ENCODE assay signal across 8 mouse cellular contexts in genomic region chr6:115601322-115601714, GRCm38 (mm10). TPM values are rescaled to one million over a fixed set of nuclear protein-coding genes. Genes with fewer than 3 reads are reported as not detected.
DNase-seq lines count a peak whose midpoint lies in the region; ATAC-seq and TF ChIP-seq lines count a peak whose summit lies in the region.

No protein-coding gene starts in this region.

- WGBS in embryonic facial prominence, embryonic 15.5 days = 62% methylated on average over 4 of the region's 4 CpGs
- 67% methylated on average over 4 of the region's 4 CpGs for WGBS in kidney, postnatal 0 days
- WGBS in neural tube, embryonic 12.5 days = 70% methylated on average over 4 of the region's 4 CpGs

- no peak for ATAC-seq in embryonic facial prominence, embryonic 15.5 days (ENCODE audit: insufficient number of reproducible peaks, low FRiP score, low TSS enrichment, low read depth)
- ATAC-seq in kidney, postnatal 0 days (replicated peaks; ENCODE audit: low FRiP score, low read depth) = no peak
- ATAC-seq in neural tube, embryonic 12.5 days (ENCODE audit: low FRiP score, low read depth) = 0 out of 2 replicates have a peak, but pooled peaks have one; percentile 7

- peak overlapping the region; percentile 72 for H3K4me2 ChIP-seq in embryonic facial prominence, embryonic 15.5 days (replicated peaks)
- peak overlapping the region; percentile 33; the same call in 1 of the 2 replicates for H3K4me2 ChIP-seq in kidney, postnatal 0 days (ENCODE audit: low read length)
- peak overlapping the region; percentile 73 for H3K4me2 ChIP-seq in neural tube, embryonic 12.5 days (replicated peaks)

- TF ChIP-seq CTCF in layer of hippocampus, adult 2 months (conservative IDR thresholded peaks at IDR 0.05) = peak; percentile 43; the same call in 1 of the 2 replicates
- TF ChIP-seq CTCF in kidney, postnatal 0 days (IDR thresholded peaks at IDR 0.05; ENCODE audit: low read depth) = peak; percentile 16; the same call in 1 of the 2 replicates

- H3K4me3 ChIP-seq in layer of hippocampus, adult 2 months = peak overlapping the region; percentile 90
- H3K4me3 ChIP-seq in embryonic facial prominence, embryonic 15.5 days (replicated peaks) = peak overlapping the region; percentile 93
- H3K4me3 ChIP-seq in kidney, postnatal 0 days (replicated peaks; ENCODE audit: low read depth, low read length) = peak overlapping the region; percentile 95; the same call in 1 of the 2 replicates
- peak overlapping the region; percentile 83; the same call in 1 of the 2 replicates for H3K4me3 ChIP-seq in neural tube, embryonic 12.5 days

- H3K27me3 ChIP-seq in embryonic facial prominence, embryonic 15.5 days = no peaks in the 10 kb centered on the region
- H3K27me3 ChIP-seq in kidney, postnatal 0 days (ENCODE audit: insufficient read depth, low read length) = no peaks in the 10 kb centered on the region
- no peaks in the 10 kb centered on the region for H3K27me3 ChIP-seq in neural tube, embryonic 12.5 days (replicated peaks)

- H3K36me3 ChIP-seq in embryonic facial prominence, embryonic 15.5 days = no peaks in the 10 kb centered on the region; the same call in 1 of the 2 replicates
- H3K36me3 ChIP-seq in kidney, postnatal 0 days (ENCODE audit: insufficient read depth, low read length) = no peaks in the 10 kb centered on the region
- 0 out of 2 replicates have a peak, but pooled peaks cover 5% of the 10 kb centered on the region for H3K36me3 ChIP-seq in neural tube, embryonic 12.5 days

- H3K27ac ChIP-seq in layer of hippocampus, adult 2 months = peak overlapping the region; percentile 91; the same call in 1 of the 2 replicates
- H3K27ac ChIP-seq in embryonic facial prominence, embryonic 15.5 days (replicated peaks) = no peak overlapping the region
- H3K27ac ChIP-seq in kidney, postnatal 0 days = no peak overlapping the region
- no peak overlapping the region for H3K27ac ChIP-seq in neural tube, embryonic 12.5 days

- H3K4me1 ChIP-seq in embryonic facial prominence, embryonic 15.5 days = peaks cover 13% of the 10 kb centered on the region
- H3K4me1 ChIP-seq in kidney, postnatal 0 days (replicated peaks; ENCODE audit: insufficient read depth, low read length) = no peaks in the 10 kb centered on the region
- peaks cover 8% of the 10 kb centered on the region for H3K4me1 ChIP-seq in neural tube, embryonic 12.5 days

- no peak for DNase-seq in layer of hippocampus, adult 2 months (ENCODE audit: low spot score in 2 of 2)
- no peak for DNase-seq in layer of hippocampus, adult 18-20 months (ENCODE audit: low spot score in 2 of 2)
- DNase-seq in kidney, postnatal 0 days (ENCODE audit: low spot score) = no peak
- DNase-seq in MN1 (ENCODE audit: low spot score) = no peak
- no peak for DNase-seq in layer of hippocampus, postnatal 36 days
- no peak for DNase-seq in left cerebral cortex, adult 9 months (ENCODE audit: low spot score in 2 of 2)

- H3K9me3 ChIP-seq in embryonic facial prominence, embryonic 15.5 days (replicated peaks) = no peaks in the 10 kb centered on the region
- no peaks in the 10 kb centered on the region for H3K9me3 ChIP-seq in kidney, postnatal 0 days (replicated peaks; ENCODE audit: low read length)
- no peaks in the 10 kb centered on the region for H3K9me3 ChIP-seq in neural tube, embryonic 12.5 days

- no peak overlapping the region for H3K9ac ChIP-seq in embryonic facial prominence, embryonic 15.5 days
- H3K9ac ChIP-seq in kidney, postnatal 0 days (ENCODE audit: low read depth, low read length) = no peak overlapping the region
- H3K9ac ChIP-seq in neural tube, embryonic 12.5 days = no peak overlapping the region

RNA-seq across cellular contexts. Expression of gene Mkrn2, which starts 0.4 kb away (rescaled TPM):
- 10 to 100 TPM; 31.6 to 35.4 TPM for total RNA-seq in layer of hippocampus, adult 2 months (2021)
- 10 to 100 TPM; 33.0 to 41.2 TPM for total RNA-seq in layer of hippocampus, adult 18-20 months (2021)
- 23.6 and 30.2 TPM in 2 replicates for polyA plus RNA-seq in embryonic facial prominence, embryonic 15.5 days (2015; fragmentation: Nextera tagmentation; extraction: Ambion mirVana)
- polyA plus RNA-seq in kidney, postnatal 0 days (2015; fragmentation: Nextera tagmentation; extraction: Ambion mirVana) = 27.4 and 28.2 TPM in 2 replicates
- 24.9 and 32.8 TPM in 2 replicates for polyA plus RNA-seq in neural tube, embryonic 12.5 days (2016; fragmentation: Nextera tagmentation; extraction: Ambion mirVana)
- total RNA-seq in layer of hippocampus, postnatal 36 days (2021) = 10 to 100 TPM; 32.8 to 34.0 TPM

RNA-seq across cellular contexts. Expression of gene Mkrn2os, which starts 8.9 kb away (rescaled TPM):
- total RNA-seq in layer of hippocampus, adult 2 months (2021) = not detected
- total RNA-seq in layer of hippocampus, adult 18-20 months (2021) = not detected
- polyA plus RNA-seq in embryonic facial prominence, embryonic 15.5 days (2015; fragmentation: Nextera tagmentation; extraction: Ambion mirVana) = 1.2 and 3.1 TPM in 2 replicates
- 7.6 and 8.3 TPM in 2 replicates for polyA plus RNA-seq in kidney, postnatal 0 days (2015; fragmentation: Nextera tagmentation; extraction: Ambion mirVana)
- polyA plus RNA-seq in neural tube, embryonic 12.5 days (2016; fragmentation: Nextera tagmentation; extraction: Ambion mirVana) = 0.23 and 0.34 TPM in 2 replicates
- total RNA-seq in layer of hippocampus, postnatal 36 days (2021) = not detected

RNA-seq across cellular contexts. Expression of gene Tsen2, which starts 56.9 kb away (rescaled TPM):
- total RNA-seq in layer of hippocampus, adult 2 months (2021) = 10 to 100 TPM; 26.2 to 27.1 TPM
- total RNA-seq in layer of hippocampus, adult 18-20 months (2021) = 10 to 100 TPM; 24.6 to 28.0 TPM
- 29.1 and 31.5 TPM in 2 replicates for polyA plus RNA-seq in embryonic facial prominence, embryonic 15.5 days (2015; fragmentation: Nextera tagmentation; extraction: Ambion mirVana)
- polyA plus RNA-seq in kidney, postnatal 0 days (2015; fragmentation: Nextera tagmentation; extraction: Ambion mirVana) = 18.5 and 21.3 TPM in 2 replicates
- 28.2 and 31.6 TPM in 2 replicates for polyA plus RNA-seq in neural tube, embryonic 12.5 days (2016; fragmentation: Nextera tagmentation; extraction: Ambion mirVana)
- 10 to 100 TPM; 20.6 to 26.8 TPM for total RNA-seq in layer of hippocampus, postnatal 36 days (2021)
